Comparison of ENCODE assay signal across 14 mouse cellular contexts in the genomic region with DNA sequence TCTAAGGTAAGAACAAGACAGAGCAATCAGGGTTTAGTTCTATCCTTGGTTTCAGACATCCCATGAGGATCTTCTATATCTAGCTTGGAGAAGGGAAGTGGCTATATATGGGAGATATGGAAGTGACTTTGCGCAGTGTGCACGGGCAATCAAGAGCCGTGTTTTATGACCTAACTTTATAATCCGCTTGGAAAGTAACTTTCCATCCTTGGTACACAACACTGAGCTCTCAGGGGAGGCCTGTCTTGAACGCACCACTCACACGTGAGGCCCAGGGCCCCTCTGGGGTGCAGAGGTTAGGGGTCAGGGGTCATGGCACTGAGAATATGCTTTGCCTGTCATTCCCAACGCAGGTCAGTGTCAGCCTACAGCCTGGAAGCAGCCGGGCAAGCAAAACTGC.
"Had no signal": no experiment of that assay in that cellular context is flagged by ENCODE, and none has a peak within 500 bp of the region (broad histone marks: within the 10 kb centered on the region; RNA-seq: fewer than 3 reads in every experiment).

No protein-coding gene starts in this region.

- H3K27ac ChIP-seq: kidney, postnatal 0 days; liver, embryonic 14.5 days; neural tube, embryonic 12.5 days; stomach, embryonic 15.5 days had no signal

- H3K36me3 ChIP-seq: stomach, embryonic 15.5 days had no signal

- H3K27me3 ChIP-seq: limb, embryonic 13.5 days; neural tube, embryonic 12.5 days; stomach, embryonic 15.5 days had no signal

- H3K9me3 ChIP-seq: limb, embryonic 13.5 days; neural tube, embryonic 12.5 days; stomach, embryonic 15.5 days had no signal

- DNase-seq: kidney, adult 9 months; kidney, postnatal 36 days; layer of hippocampus, adult 9-11 months; layer of hippocampus, postnatal 36 days; lung, adult 18-20 months; midbrain, embryonic 14.5 days; retina, postnatal 1 day; thymus, postnatal 36 days had no signal

- H3K4me3 ChIP-seq: limb, embryonic 13.5 days; myocyte; neural tube, embryonic 12.5 days; stomach, embryonic 15.5 days had no signal

- H3K9ac ChIP-seq: limb, embryonic 13.5 days; liver, embryonic 14.5 days; neural tube, embryonic 12.5 days; stomach, embryonic 15.5 days had no signal

- H3K4me1 ChIP-seq: neural tube, embryonic 12.5 days; stomach, embryonic 15.5 days had no signal

- H3K4me2 ChIP-seq: neural tube, embryonic 12.5 days; stomach, embryonic 15.5 days had no signal
